Mouse (Mus musculus): ENCODE measurements around the gene Sema5a.

GRCm38 (mm10) chr15:32717298-32717985, 472.8 kb downstream of the Sema5a start:
- TF ChIP-seq GATA1 (IDR thresholded peaks at IDR 0.05; ENCODE audit: low read length) (no peak), TAL1 (IDR thresholded peaks at IDR 0.05; ENCODE audit: low read length) (no peak)
